Mouse (Mus musculus): Measurements from ENCODE around the gene Negr1. TPM values are rescaled to one million over a fixed set of nuclear protein-coding genes. Genes with fewer than 3 reads are reported as not detected.

The Negr1 gene
- total and polyA plus RNA-seq, 3 experiments, result 0.16 TPM; not detected in 2

GRCm38 (mm10) chr3:157215937-157216719, 654.5 kb downstream of the Negr1 start:
- no peaks in the 10 kb centered on the region for H3K27me3 ChIP-seq (ENCODE audit: insufficient read depth, low read length)
- no peak for ATAC-seq (ENCODE audit: extremely low read depth, insufficient number of reproducible peaks, low FRiP score, poor library complexity, severe bottlenecking)

GRCm38 (mm10) chr3:157217794-157218193, 656.2 kb downstream of the Negr1 start:
- no peaks in the 10 kb centered on the region for H3K4me1 ChIP-seq (ENCODE audit: insufficient read depth, low read depth, low read length)
- DNase-seq (ENCODE audit: low spot score) (no peak), ATAC-seq (ENCODE audit: extremely low read depth, insufficient number of reproducible peaks, low FRiP score, poor library complexity, severe bottlenecking) (no peak)
- no peaks in the 10 kb centered on the region for H3K27me3 ChIP-seq (ENCODE audit: insufficient read depth, low read length)
- H3K4me3 ChIP-seq (ENCODE audit: low read depth, low read length), result no peak overlapping the region
- TF ChIP-seq GATA2 (IDR thresholded peaks at IDR 0.05; ENCODE audit: borderline replicate concordance, low read depth, low read length), result no peak
- no peak for TF ChIP-seq CTCF (IDR thresholded peaks at IDR 0.05; ENCODE audit: low read depth, low read length)
- TF ChIP-seq POLR2AphosphoS5 (IDR thresholded peaks at IDR 0.05; ENCODE audit: insufficient replicate concordance, low read depth, low read length), result no peak
- TF ChIP-seq GATA1 (IDR thresholded peaks at IDR 0.05; ENCODE audit: borderline replicate concordance, low read length), result no peak
- no peak for TF ChIP-seq TAL1 (conservative IDR thresholded peaks at IDR 0.05; ENCODE audit: low read depth, low read length)
- H3K36me3 ChIP-seq (replicated peaks), result no peaks in the 10 kb centered on the region
- peaks cover 13% of the 10 kb centered on the region for H3K9me3 ChIP-seq (replicated peaks)

More at GRCm38 (mm10) chr3:157215937-157216719, 654.5 kb downstream of the Negr1 start:
- no peaks in the 10 kb centered on the region for H3K4me1 ChIP-seq (ENCODE audit: insufficient read depth, low read depth, low read length)
- H3K4me3 ChIP-seq (ENCODE audit: low read depth, low read length), result no peak overlapping the region
- H3K9me3 ChIP-seq (replicated peaks), result peaks cover 26% of the 10 kb centered on the region
- no peak for DNase-seq (ENCODE audit: low spot score)
- no peaks in the 10 kb centered on the region for H3K36me3 ChIP-seq (replicated peaks)
- TF ChIP-seq CTCF (IDR thresholded peaks at IDR 0.05; ENCODE audit: low read depth, low read length) (no peak), POLR2AphosphoS5 (IDR thresholded peaks at IDR 0.05; ENCODE audit: insufficient replicate concordance, low read depth, low read length) (no peak), TAL1 (conservative IDR thresholded peaks at IDR 0.05; ENCODE audit: low read depth, low read length) (no peak), GATA2 (IDR thresholded peaks at IDR 0.05; ENCODE audit: borderline replicate concordance, low read depth, low read length) (no peak), GATA1 (IDR thresholded peaks at IDR 0.05; ENCODE audit: borderline replicate concordance, low read length) (no peak)

- DNase-seq (ENCODE audit: low spot score), result no peak
- H3K36me3 ChIP-seq (replicated peaks), result no peaks in the 10 kb centered on the region
- no peak overlapping the region for H3K4me3 ChIP-seq (ENCODE audit: low read depth, low read length)
- no peak for ATAC-seq (ENCODE audit: extremely low read depth, insufficient number of reproducible peaks, low FRiP score, poor library complexity, severe bottlenecking)
- no peak for TF ChIP-seq CTCF (IDR thresholded peaks at IDR 0.05; ENCODE audit: low read depth, low read length)
- no peak for TF ChIP-seq TAL1 (conservative IDR thresholded peaks at IDR 0.05; ENCODE audit: low read depth, low read length)
- TF ChIP-seq GATA1 (IDR thresholded peaks at IDR 0.05; ENCODE audit: borderline replicate concordance, low read length), result no peak
- no peak for TF ChIP-seq POLR2AphosphoS5 (IDR thresholded peaks at IDR 0.05; ENCODE audit: insufficient replicate concordance, low read depth, low read length)
- TF ChIP-seq GATA2 (IDR thresholded peaks at IDR 0.05; ENCODE audit: borderline replicate concordance, low read depth, low read length), result no peak
- H3K4me1 ChIP-seq (ENCODE audit: insufficient read depth, low read depth, low read length), result no peaks in the 10 kb centered on the region
- H3K27me3 ChIP-seq (ENCODE audit: insufficient read depth, low read length), result no peaks in the 10 kb centered on the region
- 0 out of 2 replicates have a peak, but pooled peaks cover 3% of the 10 kb centered on the region for H3K9me3 ChIP-seq (replicated peaks)
Observed at GRCm38 (mm10) chr3:157224920-157225319, 663.3 kb downstream of the Negr1 start.

GRCm38 (mm10) chr3:157232723-157233122, 671.1 kb downstream of the Negr1 start:
- Histone ChIP-seq H3K9me3 (replicated peaks) (peaks cover 8% of the 10 kb centered on the region), H3K36me3 (replicated peaks) (no peaks in the 10 kb centered on the region), H3K27me3 (ENCODE audit: insufficient read depth, low read length) (no peaks in the 10 kb centered on the region), H3K4me1 (ENCODE audit: insufficient read depth, low read depth, low read length) (no peaks in the 10 kb centered on the region), H3K4me3 (ENCODE audit: low read depth, low read length) (no peak overlapping the region)
- ATAC-seq (ENCODE audit: extremely low read depth, insufficient number of reproducible peaks, low FRiP score, poor library complexity, severe bottlenecking), result no peak
- no peak for DNase-seq (ENCODE audit: low spot score)
- TF ChIP-seq GATA2 (IDR thresholded peaks at IDR 0.05; ENCODE audit: borderline replicate concordance, low read depth, low read length) (no peak), POLR2AphosphoS5 (IDR thresholded peaks at IDR 0.05; ENCODE audit: insufficient replicate concordance, low read depth, low read length) (no peak), GATA1 (IDR thresholded peaks at IDR 0.05; ENCODE audit: borderline replicate concordance, low read length) (no peak), TAL1 (conservative IDR thresholded peaks at IDR 0.05; ENCODE audit: low read depth, low read length) (no peak), CTCF (IDR thresholded peaks at IDR 0.05; ENCODE audit: low read depth, low read length) (no peak)

- DNase-seq (ENCODE audit: low spot score) (no peak), ATAC-seq (ENCODE audit: extremely low read depth, insufficient number of reproducible peaks, low FRiP score, poor library complexity, severe bottlenecking) (no peak)
- Histone ChIP-seq H3K27me3 (ENCODE audit: insufficient read depth, low read length) (no peaks in the 10 kb centered on the region), H3K4me1 (ENCODE audit: insufficient read depth, low read depth, low read length) (no peaks in the 10 kb centered on the region), H3K4me3 (ENCODE audit: low read depth, low read length) (no peak overlapping the region), H3K9me3 (replicated peaks) (peaks cover 4% of the 10 kb centered on the region; the same call in 1 of the 2 replicates), H3K36me3 (replicated peaks) (no peaks in the 10 kb centered on the region)
- TF ChIP-seq TAL1 (conservative IDR thresholded peaks at IDR 0.05; ENCODE audit: low read depth, low read length), result no peak
- no peak for TF ChIP-seq GATA2 (IDR thresholded peaks at IDR 0.05; ENCODE audit: borderline replicate concordance, low read depth, low read length)
- no peak for TF ChIP-seq GATA1 (IDR thresholded peaks at IDR 0.05; ENCODE audit: borderline replicate concordance, low read length)
- TF ChIP-seq POLR2AphosphoS5 (IDR thresholded peaks at IDR 0.05; ENCODE audit: insufficient replicate concordance, low read depth, low read length), result no peak
- TF ChIP-seq CTCF (IDR thresholded peaks at IDR 0.05; ENCODE audit: low read depth, low read length), result no peak
Observed at GRCm38 (mm10) chr3:157240240-157240639, 678.6 kb downstream of the Negr1 start.

GRCm38 (mm10) chr3:157255446-157255845, 693.9 kb downstream of the Negr1 start:
- no peaks in the 10 kb centered on the region for H3K4me1 ChIP-seq (ENCODE audit: insufficient read depth, low read depth, low read length)
- DNase-seq (ENCODE audit: low spot score) (no peak), ATAC-seq (ENCODE audit: extremely low read depth, insufficient number of reproducible peaks, low FRiP score, poor library complexity, severe bottlenecking) (no peak)
- H3K27me3 ChIP-seq (ENCODE audit: insufficient read depth, low read length), result no peaks in the 10 kb centered on the region
- H3K36me3 ChIP-seq (replicated peaks), result no peaks in the 10 kb centered on the region
- no peak overlapping the region for H3K4me3 ChIP-seq (ENCODE audit: low read depth, low read length)
- TF ChIP-seq POLR2AphosphoS5 (IDR thresholded peaks at IDR 0.05; ENCODE audit: insufficient replicate concordance, low read depth, low read length) (no peak), GATA2 (IDR thresholded peaks at IDR 0.05; ENCODE audit: borderline replicate concordance, low read depth, low read length) (no peak), TAL1 (conservative IDR thresholded peaks at IDR 0.05; ENCODE audit: low read depth, low read length) (no peak), CTCF (IDR thresholded peaks at IDR 0.05; ENCODE audit: low read depth, low read length) (no peak), GATA1 (IDR thresholded peaks at IDR 0.05; ENCODE audit: borderline replicate concordance, low read length) (no peak)
- H3K9me3 ChIP-seq (replicated peaks), result peaks cover 7% of the 10 kb centered on the region
